Mouse (Mus musculus): ENCODE results near the gene Cd207.

Gene Cd207

GRCm38 (mm10) chr6:83677757-83678156, at the start of gene Cd207:
TSS of gene Cd207 (minus strand) at chr6:83677857.
- DNase-seq (ENCODE audit: low read depth in 2 of 2, low spot score in 2 of 2), result no peak

- no peak for DNase-seq (ENCODE audit: low read depth in 2 of 2, low spot score in 2 of 2)
These were observed 49.5 kb upstream of the Cd207 start for GRCm38 (mm10) chr6:83727178-83727577.

GRCm38 (mm10) chr6:83722526-83722925, 44.9 kb upstream of the Cd207 start:
- no peak for DNase-seq (ENCODE audit: low read depth in 2 of 2, low spot score in 2 of 2)

GRCm38 (mm10) chr6:83717026-83717425, 39.4 kb upstream of the Cd207 start:
- DNase-seq (ENCODE audit: low read depth in 2 of 2, low spot score in 2 of 2), result no peak

- no peak for DNase-seq (ENCODE audit: low read depth in 2 of 2, low spot score in 2 of 2)
These were observed 38.0 kb upstream of the Cd207 start for GRCm38 (mm10) chr6:83715461-83716196.

GRCm38 (mm10) chr6:83714221-83715123, 36.8 kb upstream of the Cd207 start:
- no peak for DNase-seq (ENCODE audit: low read depth in 2 of 2, low spot score in 2 of 2)

- DNase-seq (ENCODE audit: low read depth in 2 of 2, low spot score in 2 of 2), result no peak
These were observed 35.8 kb upstream of the Cd207 start for GRCm38 (mm10) chr6:83713271-83714136.

GRCm38 (mm10) chr6:83711725-83712475, 34.2 kb upstream of the Cd207 start:
- DNase-seq (ENCODE audit: low read depth in 2 of 2, low spot score in 2 of 2), result no peak

- no peak for DNase-seq (ENCODE audit: low read depth in 2 of 2, low spot score in 2 of 2)
These were observed 33.5 kb upstream of the Cd207 start, which contains the start of gene Vax2 for GRCm38 (mm10) chr6:83711067-83711675. TSS of gene Vax2 (plus strand) at chr6:83711264.

- no peak for DNase-seq (ENCODE audit: low read depth in 2 of 2, low spot score in 2 of 2)
These were observed 32.9 kb upstream of the Cd207 start for GRCm38 (mm10) chr6:83710361-83711066.

GRCm38 (mm10) chr6:83707738-83708510, 30.3 kb upstream of the Cd207 start:
- DNase-seq (ENCODE audit: low read depth in 2 of 2, low spot score in 2 of 2), result no peak

- no peak for DNase-seq (ENCODE audit: low read depth in 2 of 2, low spot score in 2 of 2)
These were observed 27.0 kb upstream of the Cd207 start for GRCm38 (mm10) chr6:83704701-83705100.

GRCm38 (mm10) chr6:83704294-83704693, 26.6 kb upstream of the Cd207 start:
- DNase-seq (ENCODE audit: low read depth in 2 of 2, low spot score in 2 of 2), result no peak

GRCm38 (mm10) chr6:83703722-83704078, 26.0 kb upstream of the Cd207 start:
- DNase-seq (ENCODE audit: low read depth in 2 of 2, low spot score in 2 of 2), result no peak

- no peak for DNase-seq (ENCODE audit: low read depth in 2 of 2, low spot score in 2 of 2)
These were observed 25.5 kb upstream of the Cd207 start for GRCm38 (mm10) chr6:83703000-83703721.

GRCm38 (mm10) chr6:83702146-83702999, 24.7 kb upstream of the Cd207 start:
- no peak for DNase-seq (ENCODE audit: low read depth in 2 of 2, low spot score in 2 of 2)

- DNase-seq (ENCODE audit: low read depth in 2 of 2, low spot score in 2 of 2), result no peak
These were observed 23.3 kb upstream of the Cd207 start for GRCm38 (mm10) chr6:83701001-83701400.
